Mouse (Mus musculus) subcutaneous adipose tissue, adult 2 months (tissue): ENCODE data around the gene Eif3b. TPM values are rescaled to one million over a fixed set of nuclear protein-coding genes. Genes with fewer than 3 reads are reported as not detected.

ENCODE experiments used
- polyA plus RNA-seq: library from polyadenylated mRNA; depleted of rRNA; stranded (reverse); fragments of >200 nt; gene quantifications from 2 replicates; pipeline ENCODE4 v1.2.3, GENCODE M21; 2012; ENCODE audit warnings: low replicate concordance; rRNA removed

Gene Eif3b
- 81.0 and 126 TPM in 2 replicates for polyA plus RNA-seq

GRCm38 (mm10) chr5:140418489-140419441, at the start of gene Eif3b:
Gene Eif3b (plus strand): TSS chr5:140419328.

DNA sequence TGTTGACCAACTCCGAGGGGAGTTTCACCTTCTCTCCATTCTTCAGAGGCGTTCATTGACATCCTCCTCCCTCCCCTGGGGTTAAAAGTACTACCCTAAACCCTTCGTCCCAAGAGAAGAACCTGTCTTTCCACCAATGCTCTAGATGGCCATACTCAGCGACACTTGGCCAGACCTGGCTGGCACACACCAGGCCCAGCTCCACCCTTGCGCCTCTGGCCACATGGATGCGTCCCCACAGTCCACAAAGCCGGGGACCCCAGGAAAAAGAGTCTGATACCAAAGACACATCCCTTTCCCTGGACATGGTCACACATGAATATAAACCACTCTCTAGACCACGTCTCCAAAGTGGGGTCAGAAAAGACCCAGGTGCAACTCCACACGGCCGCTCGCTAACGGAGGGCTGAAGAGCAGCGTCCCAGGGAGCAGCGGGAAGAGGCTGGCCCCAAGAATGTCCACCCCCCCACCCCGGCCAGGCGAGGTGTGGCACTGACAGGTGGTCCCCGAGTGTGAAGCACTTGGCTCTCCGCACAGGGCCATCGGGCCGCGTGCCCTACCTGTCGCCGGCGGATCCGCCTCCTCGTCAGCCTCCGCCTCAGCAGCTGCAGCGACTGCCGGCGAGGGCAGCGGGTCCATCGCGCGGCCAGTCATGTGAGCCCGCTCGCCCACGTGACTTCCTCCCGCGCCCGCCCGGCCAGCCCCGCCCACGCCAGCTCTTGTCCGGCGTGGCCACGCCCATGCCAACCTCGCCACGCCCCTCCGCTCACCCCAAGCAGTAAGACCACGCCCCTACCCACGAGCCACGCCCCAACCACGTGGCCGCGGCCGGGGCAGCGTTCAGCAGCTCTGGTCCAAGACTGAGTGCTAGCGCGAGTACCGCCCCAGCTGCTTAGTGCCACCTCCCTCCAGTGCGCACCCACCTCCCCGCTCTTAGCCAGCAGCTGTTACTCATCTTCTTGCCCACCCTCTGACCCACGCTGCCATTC, 30.2 kb upstream of the Eif3b start, which contains the start of gene Snx8:
Gene Snx8, minus strand, starts transcription at position 675 of the 989 bp plus-strand sequence.

DNA sequence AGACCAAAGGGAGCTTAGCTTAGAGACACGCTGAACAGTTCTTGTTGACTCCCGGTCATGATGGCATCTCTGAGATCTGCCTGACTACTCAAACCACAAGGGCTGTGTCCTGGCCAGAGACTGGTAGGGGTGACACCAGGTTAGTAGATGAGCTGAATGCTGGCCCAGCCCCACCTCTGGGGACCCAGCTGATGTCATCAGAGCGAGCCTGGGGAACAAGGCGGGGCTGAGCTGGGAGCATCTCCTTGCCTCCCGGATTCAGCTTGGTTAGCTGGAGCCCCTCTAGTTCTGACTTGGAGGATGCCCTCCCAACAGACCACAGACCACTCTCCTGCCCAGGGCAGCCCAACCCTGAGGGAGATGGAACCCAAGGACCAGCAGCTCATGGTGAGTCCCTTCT, 26.2 kb downstream of the Eif3b start, which contains the start of gene Gm4869:
Gene Gm4869, plus strand, starts transcription at position 301 of the 400 bp plus-strand sequence.

Other genes with a start within 250 kb of the Eif3b start
- 14.6 and 26.1 TPM in 2 replicates for gene Mad1l1, start 97.8 kb upstream of the Eif3b start, polyA plus RNA-seq
- 14.2 and 18.4 TPM in 2 replicates for gene Nudt1, start 97.7 kb upstream of the Eif3b start, polyA plus RNA-seq
- gene Mrm2, start 87.4 kb upstream of the Eif3b start, polyA plus RNA-seq: 10.9 and 12.2 TPM in 2 replicates
- 24.0 and 26.9 TPM in 2 replicates for gene Snx8, start 30.1 kb upstream of the Eif3b start, polyA plus RNA-seq
- gene Gm4869, start 26.3 kb downstream of the Eif3b start, polyA plus RNA-seq: 0.04 TPM in 1 of 2 replicates, not detected in the other
- gene Chst12, start 86.2 kb downstream of the Eif3b start, polyA plus RNA-seq: 59.1 and 104 TPM in 2 replicates
- not detected in 2 replicates for gene Grifin, start 145.7 kb downstream of the Eif3b start, polyA plus RNA-seq
- gene Lfng, start 188.0 kb downstream of the Eif3b start, polyA plus RNA-seq: 105 and 109 TPM in 2 replicates
- gene Ttyh3, start 229.7 kb downstream of the Eif3b start, polyA plus RNA-seq: 29.6 and 64.2 TPM in 2 replicates